Mouse (Mus musculus) common myeloid progenitor, adult 5-6 weeks (primary cell): ENCODE results near the gene Cyth3. TPM values are rescaled to one million over a fixed set of nuclear protein-coding genes. Genes with fewer than 3 reads are reported as not detected.

Experiments
- ATAC-seq: replicated peaks from 2 replicates; pipeline ENCODE4 v1.8.0; 2016; ENCODE audit warnings: low read depth, mild to moderate bottlenecking, moderate TSS enrichment, inconsistent platforms; ENCODE audit not compliant: poor library complexity, severe bottlenecking
- total RNA-seq: library from RNA; stranded (forward); fragments of 200-1000, 187-1606 nt; gene quantifications from 2 replicates; pipeline ENCODE4 v1.2.3, GENCODE M21; 2017

The Cyth3 gene
- total RNA-seq, 1 experiment from 2014 or later = 33.3 TPM

- ATAC-seq = no peak
Measured at GRCm38 (mm10) chr5:143759554-143759953, 137.3 kb downstream of the Cyth3 start.

Other genes with a start within 250 kb of the Cyth3 start
- 75.4 and 96.4 TPM in 2 replicates for gene Kdelr2, start 218.6 kb upstream of the Cyth3 start, total RNA-seq
- gene Daglb, start 157.9 kb upstream of the Cyth3 start, total RNA-seq = 6.8 and 7.4 TPM in 2 replicates
- gene Rac1, start 94.4 kb upstream of the Cyth3 start, total RNA-seq = 113 and 129 TPM in 2 replicates
- gene Usp42, start 109.8 kb downstream of the Cyth3 start, total RNA-seq = 12.7 and 27.7 TPM in 2 replicates
- 35.6 and 43.5 TPM in 2 replicates for gene Eif2ak1, start 195.3 kb downstream of the Cyth3 start, total RNA-seq